Mouse (Mus musculus) pancreas, adult 10 weeks (tissue): Measurements from ENCODE around the gene Ppp1r12c. TPM values are rescaled to one million over a fixed set of nuclear protein-coding genes. Genes with fewer than 3 reads are reported as not detected.

Experiments used
- polyA plus RNA-seq: library from polyadenylated mRNA; stranded (reverse); fragments of 350-450 nt; fragmentation: Illumina TruSeq; extraction: RNeasy Lipid Tissue Mini Kit (QIAGEN cat#74804); gene quantifications from one replicate; pipeline ENCODE4 v1.2.3, GENCODE M21; 2015; ENCODE audit warnings: low read depth, low replicate concordance; ENCODE audit not compliant: insufficient read depth

Ppp1r12c gene
- polyA plus RNA-seq = 54.2 TPM

GRCm38 (mm10) chr7:4501558-4502397 lies at the start of gene Ppp1r12c:
Ppp1r12c (minus strand) TSS chr7:4501680.

DNA sequence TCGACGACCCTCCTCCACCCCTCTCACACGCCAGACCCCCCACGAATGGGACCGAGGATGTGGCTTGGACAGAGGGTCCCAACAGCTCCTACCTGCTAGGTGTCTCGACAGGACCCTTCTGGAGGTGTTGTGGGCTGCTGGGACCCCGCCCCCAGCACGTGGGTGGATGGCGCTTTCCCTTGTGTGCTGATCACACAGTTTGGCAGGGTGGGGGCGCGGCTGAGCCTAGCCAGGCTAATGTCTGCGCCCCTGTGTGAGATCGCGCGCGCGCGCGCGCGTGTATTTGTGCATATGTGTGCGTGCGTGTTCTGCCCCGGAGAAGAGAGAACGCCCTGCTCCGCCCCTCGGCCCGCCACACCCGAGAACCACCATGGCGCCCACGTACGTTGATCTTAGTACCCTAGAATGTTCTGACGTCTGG lies 45.8 kb upstream of the Ppp1r12c start, which contains the start of gene Syt5:
TSS of gene Syt5 (minus strand) at position 321 of the 421 bp plus-strand sequence.

DNA sequence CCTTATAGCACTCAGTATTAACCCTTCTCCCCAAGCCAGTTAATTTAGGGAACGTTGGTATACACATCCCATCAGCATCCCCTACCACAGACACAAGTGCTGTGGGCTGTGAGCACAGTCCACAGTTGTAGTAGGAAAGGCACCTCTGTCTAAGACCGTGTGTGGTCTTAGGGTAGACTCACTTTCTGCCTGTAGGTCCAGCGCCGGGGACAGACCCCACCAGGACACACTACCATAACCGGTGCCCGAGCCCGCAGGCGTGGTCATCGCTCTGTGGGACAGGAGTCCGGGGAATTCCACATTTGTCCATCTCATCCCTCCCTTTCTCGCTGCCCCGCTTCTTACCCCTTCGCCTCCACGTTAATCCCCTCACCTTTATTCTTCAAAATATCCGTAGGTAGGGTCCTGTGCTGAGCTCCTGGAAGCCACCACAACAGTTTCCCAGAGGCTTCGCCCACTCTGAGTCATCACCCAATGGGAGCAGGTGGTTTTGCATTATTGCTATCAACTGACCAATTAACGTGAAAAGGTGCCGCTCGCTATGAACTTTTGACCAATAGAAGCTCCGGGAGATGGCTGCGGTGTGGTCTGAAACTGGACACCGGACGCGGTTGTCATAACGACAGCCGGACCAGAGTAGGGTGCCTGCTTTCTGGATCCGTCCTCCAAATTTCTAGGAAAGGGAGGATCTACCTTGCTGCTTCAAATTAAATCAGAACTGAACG lies 30.7 kb upstream of the Ppp1r12c start, which contains the start of gene Dnaaf3:
TSS of gene Dnaaf3 (minus strand) at position 449 of the 725 bp plus-strand sequence.

GRCm38 (mm10) chr7:4524212-4524922 lies 22.9 kb upstream of the Ppp1r12c start, which contains the start of gene Tnni3:
Tnni3 (minus strand) TSS chr7:4524229.

GRCm38 (mm10) chr7:4516332-4517050 lies 15.0 kb upstream of the Ppp1r12c start, which contains the start of gene Tnnt1:
Tnnt1 (minus strand) TSS chr7:4516382.

GRCm38 (mm10) chr7:4460576-4461434 lies 40.7 kb downstream of the Ppp1r12c start, which contains the start of gene Eps8l1:
Eps8l1 (plus strand) TSS chr7:4460674.

GRCm38 (mm10) chr7:4445216-4445791 lies 56.2 kb downstream of the Ppp1r12c start, which contains the start of gene Rdh13:
Rdh13 (minus strand) TSS chr7:4445649.

Other genes starting within 250 kb of the Ppp1r12c start
- not detected for gene Ncr1, start 164.0 kb downstream of the Ppp1r12c start, polyA plus RNA-seq
- not detected for gene Gp6, start 103.9 kb downstream of the Ppp1r12c start, polyA plus RNA-seq
- gene Rdh13, start 56.0 kb downstream of the Ppp1r12c start, polyA plus RNA-seq = 2.6 TPM
- 1.0 TPM for gene Eps8l1, start 41.0 kb downstream of the Ppp1r12c start, polyA plus RNA-seq
- not detected for gene Tnnt1, start 14.7 kb upstream of the Ppp1r12c start, polyA plus RNA-seq
- 7.7 TPM for gene Tnni3, start 22.5 kb upstream of the Ppp1r12c start, polyA plus RNA-seq
- 0.48 TPM for gene Dnaaf3, start 30.8 kb upstream of the Ppp1r12c start, polyA plus RNA-seq
- gene Syt5, start 45.9 kb upstream of the Ppp1r12c start, polyA plus RNA-seq = 2.9 TPM
- gene Ptprh, start 102.4 kb upstream of the Ppp1r12c start, polyA plus RNA-seq = not detected
- gene Tmem86b, start 129.7 kb upstream of the Ppp1r12c start, polyA plus RNA-seq = 8.3 TPM
- gene Ppp6r1, start 157.3 kb upstream of the Ppp1r12c start, polyA plus RNA-seq = 12.0 TPM
- gene Hspbp1, start 183.4 kb upstream of the Ppp1r12c start, polyA plus RNA-seq = 10.8 TPM
- 2.4 TPM for gene Brsk1, start 188.9 kb upstream of the Ppp1r12c start, polyA plus RNA-seq
- not detected for gene Tmem150b, start 223.6 kb upstream of the Ppp1r12c start, polyA plus RNA-seq
- 21.1 TPM for gene Kmt5c, start 238.4 kb upstream of the Ppp1r12c start, polyA plus RNA-seq